Mouse (Mus musculus) intestine, postnatal 0 days (tissue): ENCODE results near the gene Osbp2. TPM values are rescaled to one million over a fixed set of nuclear protein-coding genes. Genes with fewer than 3 reads are reported as not detected.
"Not testable (repeated sequence)": the region's sequence is repeated elsewhere in the genome, so short reads cannot be mapped to it uniquely, and the experiment has no call there.

Experiments
- ATAC-seq: fragments of 200-750 bp; cut with Nextera tagmentation; 2 replicates; pipeline ENCODE4 v1.8.0; 2017; ENCODE audit warnings: mild to moderate bottlenecking, moderate TSS enrichment, moderate library complexity
- H3K27ac ChIP-seq: fragments of 300-500 bp; sonication (generic); 2 replicates; pipeline ENCODE4 v1.5.1; 2014; ENCODE audit warnings: mild to moderate bottlenecking, low read depth, low read length, moderate library complexity
- H3K27me3 ChIP-seq: fragments of 300-500 bp; sonication (generic); replicated peaks from 2 replicates; pipeline ENCODE4 v1.6.1; 2014; ENCODE audit warnings: low read length, mixed read lengths; ENCODE audit not compliant: control insufficient read depth, insufficient read depth
- H3K36me3 ChIP-seq: fragments of 300-500 bp; sonication (generic); 2 replicates; pipeline ENCODE4 v1.6.1; 2014; ENCODE audit warnings: mild to moderate bottlenecking, moderate library complexity; ENCODE audit not compliant: control insufficient read depth, insufficient read depth
- H3K4me1 ChIP-seq: fragments of 300-500 bp; sonication (generic); replicated peaks from 2 replicates; pipeline ENCODE4 v1.6.1; 2014; ENCODE audit warnings: antibody characterized with exemption, low read length, mixed read lengths; ENCODE audit not compliant: control insufficient read depth, insufficient read depth
- H3K4me2 ChIP-seq: fragments of 300-500 bp; sonication (generic); replicated peaks from 2 replicates; pipeline ENCODE4 v1.6.1; 2014; ENCODE audit warnings: low read depth, mild to moderate bottlenecking, moderate library complexity
- H3K4me3 ChIP-seq: fragments of 300-500 bp; sonication (generic); 2 replicates; pipeline ENCODE4 v1.5.1; 2014; ENCODE audit warnings: low read depth, low read length
- H3K9ac ChIP-seq: fragments of 300-500 bp; sonication (generic); 2 replicates; pipeline ENCODE4 v1.6.1; 2014; ENCODE audit warnings: mild to moderate bottlenecking, low read depth, low read length
- H3K9me3 ChIP-seq: fragments of 300-500 bp; sonication (generic); 2 replicates; pipeline ENCODE4 v1.6.1; 2016; ENCODE audit warnings: mixed run types; ENCODE audit not compliant: control insufficient read depth
- CTCF ChIP-seq: sonication (generic); IDR thresholded peaks from 2 replicates; pipeline ENCODE4 v1.5.1; 2016; ENCODE audit warnings: low read depth, mild to moderate bottlenecking, control low read depth, antibody characterized with exemption, moderate library complexity
- WGBS: fragments of 180-500 bp; shearing (Covaris S2); extraction: QIAGEN DNeasy Blood & Tissue Kit; methylation state at CpG from one replicate; pipeline ENCODE4 v1.1.7; 2014; 5-methylcytosine and 5-hydroxymethylcytosine counted together
- polyA plus RNA-seq: library from polyadenylated mRNA; unstranded; fragments of >200 nt; fragmentation: Nextera tagmentation; extraction: Ambion mirVana; gene quantifications from 2 replicates; pipeline ENCODE4 v1.2.1, GENCODE M21; 2015

Osbp2 gene
- polyA plus RNA-seq: 1.9 TPM in 2 replicates

GRCm38 (mm10) chr11:3863454-3864112 is at the start of gene Osbp2:
Gene Osbp2, minus strand, starts transcription at chr11:3863903.
- H3K9me3 ChIP-seq: no peaks in the 10 kb centered on the region
- H3K4me1 ChIP-seq: no peaks in the 10 kb centered on the region
- peak within 1 kb of the TSS; percentile 66 for H3K4me2 ChIP-seq
- no peaks in the 10 kb centered on the region for H3K36me3 ChIP-seq
- 4% methylated on average over 57 of the region's 58 CpGs for WGBS
- H3K9ac ChIP-seq: 0 out of 2 replicates have a peak within 1 kb of the TSS, but pooled peaks have one; percentile 40
- no peak within 1 kb of the TSS for H3K27ac ChIP-seq
- H3K27me3 ChIP-seq: peaks cover 10% of the 10 kb centered on the region; the same call in 1 of the 2 replicates
- TF ChIP-seq CTCF: peak; percentile 67
- ATAC-seq: peak; percentile 89
- H3K4me3 ChIP-seq: peak within 1 kb of the TSS; percentile 28

GRCm38 (mm10) chr11:3912875-3913271 is 49.2 kb upstream of the Osbp2 start:
- Histone ChIP-seq H3K4me3 (peak overlapping the region; percentile 52), H3K27ac (no peak overlapping the region), H3K27me3 (peaks cover 13% of the 10 kb centered on the region; the same call in 1 of the 2 replicates), H3K4me1 (peaks cover 15% of the 10 kb centered on the region; the same call in 1 of the 2 replicates), H3K4me2 (peak overlapping the region; percentile 81), H3K9ac (peak overlapping the region; percentile 31; the same call in 1 of the 2 replicates), H3K36me3 (peaks cover 11% of the 10 kb centered on the region), H3K9me3 (no peaks in the 10 kb centered on the region)
- 13% methylated on average over 16 of the region's 16 CpGs for WGBS
- no peak for ATAC-seq
- peak; percentile 20 for TF ChIP-seq CTCF

GRCm38 (mm10) chr11:3912100-3912874 is 48.6 kb upstream of the Osbp2 start:
- peak overlapping the region; percentile 31; the same call in 1 of the 2 replicates for H3K9ac ChIP-seq
- H3K9me3 ChIP-seq: no peaks in the 10 kb centered on the region
- H3K36me3 ChIP-seq: peaks cover 6% of the 10 kb centered on the region
- H3K4me2 ChIP-seq: peak overlapping the region; percentile 81
- H3K27ac ChIP-seq: no peak overlapping the region
- H3K27me3 ChIP-seq: peaks cover 13% of the 10 kb centered on the region; the same call in 1 of the 2 replicates
- no peak for TF ChIP-seq CTCF
- H3K4me1 ChIP-seq: peaks cover 15% of the 10 kb centered on the region; the same call in 1 of the 2 replicates
- peak overlapping the region; percentile 52 for H3K4me3 ChIP-seq
- ATAC-seq: no peak
- 40% methylated on average over 19 of the region's 19 CpGs for WGBS

GRCm38 (mm10) chr11:3911440-3911839 is 47.7 kb upstream of the Osbp2 start:
- not testable (repeated sequence) for H3K27ac ChIP-seq, H3K9me3 ChIP-seq, H3K4me3 ChIP-seq, H3K4me2 ChIP-seq, ATAC-seq, H3K36me3 ChIP-seq, H3K9ac ChIP-seq
- Histone ChIP-seq H3K4me1 (peaks cover 15% of the 10 kb centered on the region; the same call in 1 of the 2 replicates), H3K27me3 (peaks cover 13% of the 10 kb centered on the region; the same call in 1 of the 2 replicates)
- 90% methylated on average over 6 of the region's 6 CpGs for WGBS

GRCm38 (mm10) chr11:3910513-3911310 is 47.0 kb upstream of the Osbp2 start:
- Histone ChIP-seq H3K9me3 (no peaks in the 10 kb centered on the region), H3K27ac (no peak overlapping the region), H3K9ac (no peak overlapping the region), H3K27me3 (peaks cover 13% of the 10 kb centered on the region; the same call in 1 of the 2 replicates), H3K36me3 (no peaks in the 10 kb centered on the region), H3K4me2 (no peak overlapping the region; the same call in 1 of the 2 replicates), H3K4me3 (no peak overlapping the region), H3K4me1 (peaks cover 15% of the 10 kb centered on the region; the same call in 1 of the 2 replicates)
- 77% methylated on average over 5 of the region's 5 CpGs for WGBS
- peak; percentile 19; the same call in 1 of the 2 replicates for TF ChIP-seq CTCF
- no peak for ATAC-seq
